Mouse (Mus musculus) ES-Bruce4 (cell line): ENCODE measurements around the gene Eif4a3.

Source experiments
- CTCF ChIP-seq: IDR thresholded peaks from one replicate; pipeline ENCODE4 v1.8.1; 2011; ENCODE audit warnings: low read depth, low read length
- EP300 ChIP-seq: IDR thresholded peaks from 2 replicates; pipeline ENCODE4 v1.6.1; 2011; ENCODE audit warnings: low read depth, low read length; ENCODE audit not compliant: insufficient read depth

- TF ChIP-seq CTCF (no peak), EP300 (no peak)
Measured at GRCm38 (mm10) chr11:119265811-119266210, 34.1 kb downstream of the Eif4a3 start.
